10 mouse cellular contexts compared by ENCODE assay signal in the genomic region with DNA sequence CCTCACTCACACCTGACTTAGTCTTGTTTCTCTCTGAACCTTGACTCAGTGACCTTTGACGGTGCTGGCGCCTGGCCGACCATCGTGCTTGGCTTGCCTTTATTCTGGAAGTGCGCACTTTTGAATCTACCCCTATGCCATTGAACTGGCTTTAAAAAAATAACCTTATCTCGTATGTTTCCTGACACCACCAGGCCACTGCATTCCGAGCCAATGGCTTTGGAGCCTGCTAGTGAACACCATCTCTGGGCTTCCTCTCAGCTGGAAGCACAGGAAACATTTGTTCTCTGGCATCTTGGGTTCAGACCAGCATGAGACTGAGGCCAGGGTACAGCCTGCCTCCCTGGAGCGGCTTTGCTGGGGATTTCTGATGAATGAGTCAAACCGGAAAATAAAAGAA. TPM values are rescaled to one million over a fixed set of nuclear protein-coding genes. Genes with fewer than 3 reads are reported as not detected.
DNase-seq lines count a peak whose midpoint lies in the region; ATAC-seq and TF ChIP-seq lines count a peak whose summit lies in the region.
"Had no signal": no experiment of that assay in that cellular context is flagged by ENCODE, and none has a peak within 500 bp of the region (broad histone marks: within the 10 kb centered on the region; RNA-seq: fewer than 3 reads in every experiment).

No protein-coding gene starts in this region.

- no peaks in the 10 kb centered on the region for H3K9me3 ChIP-seq in heart, embryonic 10.5 days
- no peaks in the 10 kb centered on the region for H3K9me3 ChIP-seq in stomach, embryonic 14.5 days (ENCODE audit: control insufficient read depth, low read depth, low read length)
- no peaks in the 10 kb centered on the region for H3K9me3 ChIP-seq in midbrain, embryonic 10.5 days (replicated peaks)
- H3K9me3 ChIP-seq: embryonic facial prominence, embryonic 12.5 days; midbrain, embryonic 12.5 days had no signal

- no peaks in the 10 kb centered on the region for H3K36me3 ChIP-seq in heart, embryonic 10.5 days
- H3K36me3 ChIP-seq in heart, adult 2 months (ENCODE audit: control insufficient read depth, insufficient read depth, low read length), result peaks cover 9% of the 10 kb centered on the region
- H3K36me3 ChIP-seq in stomach, embryonic 14.5 days (ENCODE audit: control insufficient read depth, insufficient read depth, low read length), result no peaks in the 10 kb centered on the region
- H3K36me3 ChIP-seq in midbrain, embryonic 10.5 days, result no peaks in the 10 kb centered on the region
- H3K36me3 ChIP-seq: embryonic facial prominence, embryonic 12.5 days; midbrain, embryonic 12.5 days had no signal

- peak; percentile 71 for TF ChIP-seq POLR2A in heart, adult 2 months (IDR thresholded peaks at IDR 0.05; ENCODE audit: insufficient read depth, low read depth, low read length)

- TF ChIP-seq EP300 in heart, adult 2 months (IDR thresholded peaks at IDR 0.05; ENCODE audit: insufficient read depth, low read depth, low read length), result peak; percentile 99

- H3K27me3 ChIP-seq in heart, embryonic 10.5 days (ENCODE audit: insufficient read depth, poor library complexity, severe bottlenecking), result no peaks in the 10 kb centered on the region
- H3K27me3 ChIP-seq in heart, adult 2 months (ENCODE audit: control insufficient read depth, insufficient read depth, low read length), result no peaks in the 10 kb centered on the region
- no peaks in the 10 kb centered on the region for H3K27me3 ChIP-seq in stomach, embryonic 14.5 days (ENCODE audit: control insufficient read depth, insufficient read depth, low read length)
- peaks cover 7% of the 10 kb centered on the region; the same call in 1 of the 2 replicates for H3K27me3 ChIP-seq in midbrain, embryonic 10.5 days (ENCODE audit: low read depth, poor library complexity, severe bottlenecking)
- H3K27me3 ChIP-seq: embryonic facial prominence, embryonic 12.5 days had no signal

- no peak for TF ChIP-seq CTCF in heart, adult 2 months (IDR thresholded peaks at IDR 0.05)

- no peak overlapping the region for H3K9ac ChIP-seq in heart, adult 2 months (ENCODE audit: low read depth, low read length)
- no peak overlapping the region for H3K9ac ChIP-seq in stomach, embryonic 14.5 days (replicated peaks; ENCODE audit: low read depth, low read length)
- H3K9ac ChIP-seq: embryonic facial prominence, embryonic 12.5 days; midbrain, embryonic 12.5 days had no signal

- no peak overlapping the region for H3K4me2 ChIP-seq in stomach, embryonic 14.5 days (replicated peaks; ENCODE audit: low read depth, low read length)
- H3K4me2 ChIP-seq: embryonic facial prominence, embryonic 12.5 days; midbrain, embryonic 12.5 days had no signal

- peaks cover 54% of the 10 kb centered on the region for H3K4me1 ChIP-seq in heart, embryonic 10.5 days
- H3K4me1 ChIP-seq in heart, adult 2 months (ENCODE audit: control insufficient read depth, insufficient read depth, low read length), result peaks cover 57% of the 10 kb centered on the region
- H3K4me1 ChIP-seq in stomach, embryonic 14.5 days (ENCODE audit: control insufficient read depth, insufficient read depth, low read length), result peaks cover 20% of the 10 kb centered on the region; the same call in 1 of the 2 replicates
- H3K4me1 ChIP-seq in midbrain, embryonic 10.5 days, result peaks cover 47% of the 10 kb centered on the region

- peak; percentile 100 for DNase-seq in heart, adult 11 months
- no peak for DNase-seq in heart, embryonic 10.5 days (ENCODE audit: low spot score)
- peak; percentile 88 for DNase-seq in adrenal gland, postnatal 10 days
- peak; percentile 89 to 91 for DNase-seq in heart, adult 2 months
- DNase-seq in kidney, postnatal 25 days, result peak; percentile 94
- DNase-seq in midbrain, embryonic 10.5 days (ENCODE audit: low spot score), result no peak

- H3K4me3 ChIP-seq in heart, embryonic 10.5 days, result no peak overlapping the region
- H3K4me3 ChIP-seq in heart, adult 2 months, result no peak overlapping the region
- H3K4me3 ChIP-seq in stomach, embryonic 14.5 days (ENCODE audit: low read depth, low read length), result no peak overlapping the region
- H3K4me3 ChIP-seq in midbrain, embryonic 10.5 days, result no peak overlapping the region
- H3K4me3 ChIP-seq: embryonic facial prominence, embryonic 12.5 days; midbrain, embryonic 12.5 days had no signal

- no peaks in the 10 kb centered on the region for H3K79me2 ChIP-seq in heart, adult 2 months (replicated peaks; ENCODE audit: control insufficient read depth, insufficient read depth, low read length)

- 46% methylated on average over 9 of the region's 9 CpGs for WGBS in heart, embryonic 10.5 days
- WGBS in heart, adult 2 months, result 19% methylated on average over 9 of the region's 9 CpGs
- WGBS in stomach, embryonic 14.5 days, result 63% methylated on average over 9 of the region's 9 CpGs
- WGBS in midbrain, embryonic 10.5 days, result 76% methylated on average over 9 of the region's 9 CpGs

- H3K27ac ChIP-seq in heart, embryonic 10.5 days, result no peak overlapping the region
- H3K27ac ChIP-seq in heart, adult 2 months, result peak overlapping the region; percentile 95
- peak overlapping the region; percentile 13; the same call in 1 of the 2 replicates for H3K27ac ChIP-seq in stomach, embryonic 14.5 days (ENCODE audit: low read length)
- no peak overlapping the region for H3K27ac ChIP-seq in midbrain, embryonic 10.5 days (replicated peaks)
- H3K27ac ChIP-seq: embryonic facial prominence, embryonic 12.5 days; midbrain, embryonic 12.5 days had no signal

- intact Hi-C loops in heart, adult 2 months (cut with DNase I), result loop anchor here (1.0 to 2.0 kb wide), 3 partner anchors 43 to 96 kb away; no protein-coding TSS in a partner anchor

- no peak for ATAC-seq in stomach, embryonic 14.5 days (ENCODE audit: insufficient number of reproducible peaks, insufficient read depth, low FRiP score, low read depth)
- no peak for ATAC-seq in megakaryocyte-erythroid progenitor cell, adult 5-6 weeks (replicated peaks; ENCODE audit: low FRiP score, low TSS enrichment, poor library complexity, severe bottlenecking)

RNA-seq across cellular contexts. Expression of gene Pomgnt2, which starts 25.9 kb away (rescaled TPM):
- 12.9 and 16.2 TPM in 2 replicates for polyA plus RNA-seq in heart, embryonic 10.5 days (2016; fragmentation: Nextera tagmentation; extraction: Ambion mirVana)
- 10 to 100 TPM; 13.0 to 16.6 TPM for total RNA-seq in adrenal gland, postnatal 10 days (2021)
- 10 to 100 TPM; 14.0 to 15.3 TPM for total RNA-seq in heart, adult 2 months (2021)
- polyA plus RNA-seq in heart, adult 2 months (2012; rRNA removed), result 21.0 and 21.4 TPM in 2 replicates
- polyA plus RNA-seq in stomach, embryonic 14.5 days (2014; fragmentation: Nextera tagmentation; extraction: Ambion mirVana), result 13.0 and 13.8 TPM in 2 replicates
- 2.2 and 2.6 TPM in 2 replicates for total RNA-seq in megakaryocyte-erythroid progenitor cell, adult 5-6 weeks (2014; fragmentation: Nextera tagmentation)
- 3.8 and 4.3 TPM in 2 replicates for total RNA-seq in megakaryocyte-erythroid progenitor cell, adult 5-6 weeks (2017)
- 13.1 and 14.6 TPM in 2 replicates for polyA plus RNA-seq in midbrain, embryonic 10.5 days (2016; fragmentation: Nextera tagmentation; extraction: Ambion mirVana)

Comparison
In these comparisons a context has a peak if more than half of its experiments do, and no peak if none do; other contexts are left out.
1. DNase-seq: peak in heart, adult 11 months (single experiment), adrenal gland, postnatal 10 days (single experiment), heart, adult 2 months (2 of 2) and kidney, postnatal 25 days (2 of 2); none in heart, embryonic 10.5 days (single experiment) and midbrain, embryonic 10.5 days (single experiment).
2. H3K27ac ChIP-seq: peak in heart, adult 2 months (single experiment) and stomach, embryonic 14.5 days (single experiment); none in heart, embryonic 10.5 days (single experiment) and midbrain, embryonic 10.5 days (single experiment).